Mouse (Mus musculus): ENCODE measurements around the gene Pgs1. TPM values are rescaled to one million over a fixed set of nuclear protein-coding genes. Genes with fewer than 3 reads are reported as not detected.

Pgs1 gene
- total and polyA plus RNA-seq, 3 experiments: 17.9 to 21.8 (median 18.1) TPM

DNA sequence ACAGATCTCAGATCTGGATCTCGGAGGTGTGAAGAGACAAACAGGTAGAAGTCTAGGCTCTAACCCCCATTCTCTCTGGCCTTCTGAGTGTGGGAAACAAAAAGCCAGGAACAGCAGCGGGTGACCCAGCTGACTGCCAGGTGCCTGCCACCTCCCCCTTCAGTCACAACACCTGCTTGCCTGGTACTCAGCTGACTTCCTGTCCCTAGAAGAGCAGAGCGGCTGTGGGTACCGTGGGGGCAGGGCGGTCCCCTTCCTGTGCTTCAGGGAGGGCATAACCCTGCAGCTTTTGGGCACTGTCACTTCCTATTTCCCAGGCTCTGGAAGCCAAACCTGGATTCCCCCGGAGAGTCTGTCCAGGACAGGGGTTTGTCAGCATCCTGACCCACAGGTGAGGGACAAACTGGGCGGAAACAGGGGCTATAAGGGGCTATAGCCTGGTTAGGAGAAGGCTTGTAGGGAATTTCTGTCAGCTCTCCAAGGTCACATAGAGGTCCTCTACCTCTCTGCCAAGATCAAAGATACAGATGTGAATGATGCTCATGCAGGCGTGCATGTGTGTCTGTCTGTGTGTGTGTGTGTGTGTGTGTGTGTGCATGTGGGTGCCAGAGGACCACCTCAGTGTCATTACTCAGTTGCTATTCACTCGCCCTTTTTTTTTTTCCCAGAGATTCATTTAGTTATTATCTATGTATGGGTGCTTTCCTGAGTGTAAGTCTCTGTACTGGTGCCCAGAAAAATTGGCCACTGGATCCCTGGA, 33.7 kb upstream of the Pgs1 start:
- H3K27ac ChIP-seq: no peak overlapping the region

DNA sequence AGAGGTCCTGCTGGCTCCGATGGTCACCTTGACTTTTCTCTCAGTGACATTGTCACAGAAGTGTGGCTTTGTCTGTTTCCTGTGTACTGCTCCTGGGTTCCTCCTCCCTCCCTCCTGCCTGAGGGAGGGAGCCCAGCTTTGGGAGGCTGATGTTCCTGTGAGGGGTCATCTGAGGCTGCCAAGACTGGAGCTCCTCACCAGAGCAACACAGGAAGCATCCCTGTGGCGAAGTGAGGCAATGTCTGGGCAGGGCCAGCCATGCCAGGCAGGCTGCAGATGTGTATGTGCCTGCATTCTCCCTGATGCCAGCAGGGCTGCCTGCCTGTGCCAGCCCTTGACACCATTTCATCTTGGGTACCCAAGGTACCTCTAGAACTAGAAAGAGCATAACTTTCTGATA, 32.0 kb upstream of the Pgs1 start:
- H3K36me3 ChIP-seq (ENCODE audit: control insufficient read depth, insufficient read depth, low read length): no peaks in the 10 kb centered on the region
- peaks cover 20% of the 10 kb centered on the region for H3K4me1 ChIP-seq (ENCODE audit: control insufficient read depth, insufficient read depth, low read length)
- TF ChIP-seq CTCF (IDR thresholded peaks at IDR 0.05) (0 out of 2 replicates have a peak, but pooled peaks have one; percentile 21), POLR2A (IDR thresholded peaks at IDR 0.05; ENCODE audit: insufficient read depth, low read depth, low read length) (no peak)
- 2% methylated on average over 2 of the region's 2 CpGs for WGBS
- intact Hi-C loops (cut with DNase I): loop anchor here (10.0 kb wide), 1 partner anchor 261 kb away; no protein-coding TSS in a partner anchor
- H3K9ac ChIP-seq (ENCODE audit: low read depth, low read length): no peak overlapping the region
- H3K4me3 ChIP-seq: no peak overlapping the region
- DNase-seq: peak; percentile 34 to 50
- H3K27ac ChIP-seq: no peak overlapping the region
- no peaks in the 10 kb centered on the region for H3K27me3 ChIP-seq (ENCODE audit: control insufficient read depth, insufficient read depth, low read length)
- no peaks in the 10 kb centered on the region for H3K79me2 ChIP-seq (replicated peaks; ENCODE audit: control insufficient read depth, insufficient read depth, low read length)

More for the DNA sequence above, 33.7 kb upstream of the Pgs1 start:
- H3K4me3 ChIP-seq: no peak overlapping the region
- H3K36me3 ChIP-seq (ENCODE audit: control insufficient read depth, insufficient read depth, low read length): no peaks in the 10 kb centered on the region
- 69% methylated on average over 9 of the region's 9 CpGs for WGBS
- intact Hi-C loops (cut with DNase I): loop anchor here (10.0 kb wide), 1 partner anchor 262 kb away; no protein-coding TSS in a partner anchor
- H3K79me2 ChIP-seq (replicated peaks; ENCODE audit: control insufficient read depth, insufficient read depth, low read length): no peaks in the 10 kb centered on the region
- TF ChIP-seq CTCF (IDR thresholded peaks at IDR 0.05) (no peak), EP300 (IDR thresholded peaks at IDR 0.05; ENCODE audit: insufficient read depth, low read depth, low read length) (no peak), POLR2A (IDR thresholded peaks at IDR 0.05; ENCODE audit: insufficient read depth, low read depth, low read length) (no peak)
- H3K27me3 ChIP-seq (ENCODE audit: control insufficient read depth, insufficient read depth, low read length): no peaks in the 10 kb centered on the region
- peak in 1 of 2 experiments; percentile 67 for DNase-seq
- H3K4me1 ChIP-seq (ENCODE audit: control insufficient read depth, insufficient read depth, low read length): peaks cover 18% of the 10 kb centered on the region
- H3K9ac ChIP-seq (ENCODE audit: low read depth, low read length): no peak overlapping the region

DNA sequence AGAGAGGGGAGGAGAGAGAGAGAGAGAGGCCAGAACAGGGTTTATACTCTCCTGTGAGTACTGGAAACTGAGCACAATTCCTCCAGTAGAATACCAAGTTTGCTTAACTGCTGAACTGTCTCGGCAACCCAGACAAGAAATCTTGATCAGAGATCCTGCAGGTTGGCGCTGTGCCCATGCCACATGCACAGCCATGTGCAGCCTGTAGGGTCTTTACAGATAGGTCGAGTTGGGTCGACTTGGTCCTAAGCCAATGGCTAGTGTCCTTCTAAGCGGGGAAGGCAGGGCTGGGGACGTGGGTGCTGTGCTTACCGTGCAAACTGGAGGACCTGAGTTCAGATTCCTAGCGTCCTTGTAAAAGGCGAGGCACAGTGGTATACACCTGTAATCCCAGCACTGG, 31.3 kb upstream of the Pgs1 start:
- no peak overlapping the region for H3K9ac ChIP-seq (ENCODE audit: low read depth, low read length)
- H3K27ac ChIP-seq: no peak overlapping the region
- no peaks in the 10 kb centered on the region for H3K79me2 ChIP-seq (replicated peaks; ENCODE audit: control insufficient read depth, insufficient read depth, low read length)
- WGBS: 81% methylated on average over 9 of the region's 9 CpGs
- intact Hi-C loops (cut with DNase I): loop anchor here (10.0 kb wide), 1 partner anchor 260 kb away; no protein-coding TSS in a partner anchor
- no peaks in the 10 kb centered on the region for H3K27me3 ChIP-seq (ENCODE audit: control insufficient read depth, insufficient read depth, low read length)
- H3K36me3 ChIP-seq (ENCODE audit: control insufficient read depth, insufficient read depth, low read length): no peaks in the 10 kb centered on the region
- no peak for DNase-seq
- no peak for TF ChIP-seq POLR2A (IDR thresholded peaks at IDR 0.05; ENCODE audit: insufficient read depth, low read depth, low read length)
- no peak for TF ChIP-seq EP300 (IDR thresholded peaks at IDR 0.05; ENCODE audit: insufficient read depth, low read depth, low read length)
- TF ChIP-seq CTCF (IDR thresholded peaks at IDR 0.05): no peak
- H3K4me3 ChIP-seq: no peak overlapping the region
- peaks cover 26% of the 10 kb centered on the region for H3K4me1 ChIP-seq (ENCODE audit: control insufficient read depth, insufficient read depth, low read length)

DNA sequence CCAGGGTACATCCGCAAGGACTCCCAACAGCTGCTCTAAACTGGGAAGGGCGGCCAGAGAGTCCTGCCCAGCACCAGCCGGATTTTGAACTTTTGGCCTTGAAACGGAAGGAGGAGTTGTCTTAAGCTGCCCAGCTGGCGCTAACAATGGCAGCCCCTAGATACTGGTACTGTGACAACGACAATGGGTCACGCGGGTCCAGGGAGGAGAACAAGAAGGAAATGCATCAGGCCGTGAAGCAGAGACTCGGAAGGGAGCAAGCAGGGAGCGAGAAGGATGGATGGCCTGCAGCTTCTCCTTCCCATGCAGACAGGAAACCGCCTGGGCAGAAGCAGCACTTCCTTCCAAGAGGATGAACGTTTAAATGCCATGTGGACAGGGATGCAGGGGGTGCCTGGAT, 30.5 kb upstream of the Pgs1 start:
- intact Hi-C loops (cut with DNase I): loop anchor here (10.0 kb wide), 1 partner anchor 259 kb away; no protein-coding TSS in a partner anchor

DNA sequence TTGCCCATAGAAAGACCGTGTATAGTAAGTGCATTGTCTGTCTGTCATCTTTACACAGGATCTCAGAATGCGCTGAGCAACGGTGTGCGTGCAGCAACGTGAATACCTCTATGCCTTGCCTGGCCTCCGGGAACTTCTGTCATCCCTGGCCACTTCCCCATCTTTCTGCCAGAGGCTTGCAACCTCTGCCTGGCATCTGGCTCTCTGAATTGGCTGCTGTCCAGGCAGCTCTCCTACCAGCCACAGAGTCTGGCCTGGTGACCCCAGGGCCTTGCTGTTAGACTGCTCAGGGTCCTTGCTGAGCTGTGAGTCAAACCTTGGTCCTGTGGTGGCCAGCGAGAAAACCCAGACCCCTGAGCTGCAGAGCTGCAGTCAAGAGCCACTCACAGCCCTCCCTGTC, 27.9 kb upstream of the Pgs1 start:
- H3K36me3 ChIP-seq (ENCODE audit: control insufficient read depth, insufficient read depth, low read length): no peaks in the 10 kb centered on the region
- H3K27ac ChIP-seq: no peak overlapping the region
- no peaks in the 10 kb centered on the region for H3K27me3 ChIP-seq (ENCODE audit: control insufficient read depth, insufficient read depth, low read length)
- no peak overlapping the region for H3K9ac ChIP-seq (ENCODE audit: low read depth, low read length)
- peak in 1 of 2 experiments; percentile 68 for DNase-seq
- TF ChIP-seq CTCF (IDR thresholded peaks at IDR 0.05) (no peak), EP300 (IDR thresholded peaks at IDR 0.05; ENCODE audit: insufficient read depth, low read depth, low read length) (no peak), POLR2A (IDR thresholded peaks at IDR 0.05; ENCODE audit: insufficient read depth, low read depth, low read length) (no peak)
- no peak overlapping the region for H3K4me3 ChIP-seq
- H3K4me1 ChIP-seq (ENCODE audit: control insufficient read depth, insufficient read depth, low read length): peaks cover 35% of the 10 kb centered on the region
- WGBS: 68% methylated on average over 7 of the region's 7 CpGs
- H3K79me2 ChIP-seq (replicated peaks; ENCODE audit: control insufficient read depth, insufficient read depth, low read length): no peaks in the 10 kb centered on the region
- intact Hi-C loops (cut with DNase I): loop anchor here (10.0 kb wide), 1 partner anchor 257 kb away; no protein-coding TSS in a partner anchor

More for the DNA sequence above, 30.5 kb upstream of the Pgs1 start:
- Histone ChIP-seq H3K9ac (ENCODE audit: low read depth, low read length) (no peak overlapping the region), H3K36me3 (ENCODE audit: control insufficient read depth, insufficient read depth, low read length) (no peaks in the 10 kb centered on the region), H3K4me1 (ENCODE audit: control insufficient read depth, insufficient read depth, low read length) (peaks cover 27% of the 10 kb centered on the region), H3K79me2 (replicated peaks; ENCODE audit: control insufficient read depth, insufficient read depth, low read length) (no peaks in the 10 kb centered on the region), H3K4me3 (no peak overlapping the region), H3K27me3 (ENCODE audit: control insufficient read depth, insufficient read depth, low read length) (no peaks in the 10 kb centered on the region), H3K27ac (no peak overlapping the region)
- TF ChIP-seq EP300 (IDR thresholded peaks at IDR 0.05; ENCODE audit: insufficient read depth, low read depth, low read length) (no peak), POLR2A (IDR thresholded peaks at IDR 0.05; ENCODE audit: insufficient read depth, low read depth, low read length) (no peak), CTCF (IDR thresholded peaks at IDR 0.05) (no peak)
- peak in 1 of 2 experiments; percentile 56 for DNase-seq
- WGBS: 61% methylated on average over 13 of the region's 13 CpGs

DNA sequence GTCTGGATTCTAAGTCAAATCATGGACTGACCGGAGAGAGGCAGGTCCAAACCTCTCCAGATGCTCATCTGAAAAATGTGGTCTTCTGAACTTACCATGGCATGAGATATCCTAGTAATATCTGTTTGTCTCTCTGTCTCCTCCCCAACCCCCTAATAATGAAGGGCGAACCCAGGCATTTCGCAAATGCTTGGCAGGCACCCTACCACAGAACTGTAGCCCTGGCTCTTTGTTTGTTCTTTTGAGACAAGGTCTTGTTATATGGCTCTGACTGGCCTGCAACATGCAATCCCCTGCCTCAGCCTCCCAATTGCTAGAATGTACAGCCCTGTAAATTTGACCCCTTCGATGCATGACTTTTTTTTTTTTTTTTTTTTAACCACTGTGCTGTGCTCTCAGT, 26.9 kb upstream of the Pgs1 start:
- no peak for DNase-seq
- Histone ChIP-seq H3K4me1 (ENCODE audit: control insufficient read depth, insufficient read depth, low read length) (peaks cover 32% of the 10 kb centered on the region), H3K9ac (ENCODE audit: low read depth, low read length) (no peak overlapping the region), H3K27ac (no peak overlapping the region; the same call in 1 of the 2 replicates), H3K4me3 (no peak overlapping the region), H3K79me2 (replicated peaks; ENCODE audit: control insufficient read depth, insufficient read depth, low read length) (no peaks in the 10 kb centered on the region), H3K36me3 (ENCODE audit: control insufficient read depth, insufficient read depth, low read length) (no peaks in the 10 kb centered on the region), H3K27me3 (ENCODE audit: control insufficient read depth, insufficient read depth, low read length) (no peaks in the 10 kb centered on the region)
- TF ChIP-seq POLR2A (IDR thresholded peaks at IDR 0.05; ENCODE audit: insufficient read depth, low read depth, low read length) (no peak), CTCF (IDR thresholded peaks at IDR 0.05) (no peak), EP300 (IDR thresholded peaks at IDR 0.05; ENCODE audit: insufficient read depth, low read depth, low read length) (no peak)
- WGBS: 87% methylated on average over 4 of the region's 4 CpGs
- intact Hi-C loops (cut with DNase I): loop anchor here (10.0 kb wide), 1 partner anchor 256 kb away; no protein-coding TSS in a partner anchor
